Mouse (Mus musculus) activated CD4-positive, CD25-positive, alpha-beta regulatory T cell (primary cell): ENCODE data around the gene 4930519P11Rik. TPM values are rescaled to one million over a fixed set of nuclear protein-coding genes. Genes with fewer than 3 reads are reported as not detected.

Experiments used
- polyA plus RNA-seq, 2 experiments: library from polyadenylated mRNA; unstranded; fragments of 100-300 nt; shearing (Covaris generic); gene quantifications; one replicate each; pipeline ENCODE4 v1.2.1; 2017

4930519P11Rik gene
- under 1 TPM in 1 of 2 experiments, not detected in 1; 0.61 TPM for polyA plus RNA-seq

GRCm38 (mm10) chr2:154613118-154614115 is at the start of gene 4930519P11Rik, which contains the start of gene Zfp341:
Gene 4930519P11Rik, minus strand, starts transcription at chr2:154613437.
Gene Zfp341, plus strand, starts transcription at chr2:154613297.

GRCm38 (mm10) chr2:154651363-154651762 is 38.1 kb upstream of the 4930519P11Rik start, which contains the start of gene Chmp4b:
Gene Chmp4b, plus strand, starts transcription at chr2:154651705.

GRCm38 (mm10) chr2:154603638-154604153 is 9.5 kb downstream of the 4930519P11Rik start, which contains the start of gene Pxmp4:
Gene Pxmp4, minus strand, starts transcription at chr2:154603708.

GRCm38 (mm10) chr2:154569836-154570286 is 43.4 kb downstream of the 4930519P11Rik start, which contains the start of gene E2f1:
Gene E2f1, minus strand, starts transcription at chr2:154569892.

Other genes starting within 250 kb of the 4930519P11Rik start
- gene Cdk5rap1, start 240.4 kb downstream of the 4930519P11Rik start, polyA plus RNA-seq = 10 to 100 TPM; 17.7 to 32.1 TPM
- gene Snta1, start 205.3 kb downstream of the 4930519P11Rik start, polyA plus RNA-seq = under 1 TPM in 1 of 2 experiments, not detected in 1; 0.37 TPM
- gene Cbfa2t2, start 177.0 kb downstream of the 4930519P11Rik start, polyA plus RNA-seq = 10 to 100 TPM; 21.1 to 27.1 TPM
- gene 1700003F12Rik, start 66.4 kb downstream of the 4930519P11Rik start, polyA plus RNA-seq = 1 to 10 TPM in 1 of 2 experiments, not detected in 1; 2.2 TPM
- under 1 TPM in 1 of 2 experiments, not detected in 1; 0.18 TPM for gene Actl10, start 61.7 kb downstream of the 4930519P11Rik start, polyA plus RNA-seq
- under 1 TPM; 0.55 to 0.75 TPM for gene Necab3, start 54.5 kb downstream of the 4930519P11Rik start, polyA plus RNA-seq
- gene E2f1, start 43.5 kb downstream of the 4930519P11Rik start, polyA plus RNA-seq = 1 to 10 TPM; 9.0 to 9.8 TPM
- 10 to 100 TPM; 26.8 to 32.7 TPM for gene Pxmp4, start 9.7 kb downstream of the 4930519P11Rik start, polyA plus RNA-seq
- under 1 TPM; 0.44 to 0.58 TPM for gene Zfp341, start 140 bp downstream of the 4930519P11Rik start, polyA plus RNA-seq
- 10 to 100 TPM; 16.0 to 18.1 TPM for gene Chmp4b, start 38.3 kb upstream of the 4930519P11Rik start, polyA plus RNA-seq
- gene Gm14214, start 156.6 kb upstream of the 4930519P11Rik start, polyA plus RNA-seq = under 1 TPM in 1 of 2 experiments, not detected in 1; 0.54 TPM
- gene Raly, start 177.7 kb upstream of the 4930519P11Rik start, polyA plus RNA-seq = 100 to 1,000 TPM; 165 to 193 TPM
- gene a, start 178.0 kb upstream of the 4930519P11Rik start, polyA plus RNA-seq = 1 to 10 TPM in 1 of 2 experiments, under 1 TPM in 1; 0.84 to 1.6 TPM